Mouse (Mus musculus) ES-Bruce4 (cell line): ENCODE measurements at regions not wholly inside any gene's neighbourhood (a gene's known extent, or its start where the extent isn't known, plus 50 kb on each side); places are given as distances from the start of the nearest gene placed in this dataset.

Source experiments
- CTCF ChIP-seq: IDR thresholded peaks from one replicate; pipeline ENCODE4 v1.8.1; 2011; ENCODE audit warnings: low read depth, low read length
- POLR2A ChIP-seq: IDR thresholded peaks from one replicate; pipeline ENCODE4 v1.8.1; 2011; ENCODE audit warnings: low read length; ENCODE audit not compliant: insufficient read depth

GRCm38 (mm10) chr8:89747726-89748125 lies 600.4 kb downstream of the Tox3 start:
- TF ChIP-seq POLR2A, result no peak
- no peak for TF ChIP-seq CTCF
